Mouse (Mus musculus) thymus, postnatal 14 days (tissue): Measurements from ENCODE around the gene Golim4.
A peak's percentile ranks its signal among the peaks of the same experiment; 100 is the strongest.
"Not testable (repeated sequence)": the region's sequence is repeated elsewhere in the genome, so short reads cannot be mapped to it uniquely, and the experiment has no call there.

Experiments
- DNase-seq: peaks from one replicate; pipeline ENCODE4 v3.0.0; 2021

Golim4 gene

GRCm38 (mm10) chr3:75956551-75957302, at the start of gene Golim4:
Gene Golim4 (minus strand): TSS chr3:75956949.
- DNase-seq, result peak; percentile 86

- DNase-seq, result no peak
These were observed 48.9 kb upstream of the Golim4 start for GRCm38 (mm10) chr3:76005621-76006020.

DNA sequence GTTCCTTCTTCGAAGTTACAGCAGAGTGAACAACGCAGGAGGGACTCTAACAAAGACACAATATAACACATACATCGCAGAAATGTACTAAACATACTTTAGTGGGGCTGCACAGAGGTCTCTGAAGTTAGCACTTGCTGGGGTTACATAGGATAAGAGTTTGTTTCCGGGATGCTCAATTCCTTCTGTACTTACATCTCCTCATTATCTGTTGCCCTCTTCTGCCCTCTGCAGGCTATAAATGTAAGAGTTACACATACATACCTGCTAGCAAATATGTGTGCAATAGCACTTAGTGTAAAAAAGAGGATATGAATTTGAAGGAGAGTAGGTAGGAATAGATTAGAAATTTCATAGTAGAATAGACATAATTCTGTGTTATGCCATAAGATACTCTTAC, 44.4 kb upstream of the Golim4 start:
- peak; percentile 52 for DNase-seq

DNA sequence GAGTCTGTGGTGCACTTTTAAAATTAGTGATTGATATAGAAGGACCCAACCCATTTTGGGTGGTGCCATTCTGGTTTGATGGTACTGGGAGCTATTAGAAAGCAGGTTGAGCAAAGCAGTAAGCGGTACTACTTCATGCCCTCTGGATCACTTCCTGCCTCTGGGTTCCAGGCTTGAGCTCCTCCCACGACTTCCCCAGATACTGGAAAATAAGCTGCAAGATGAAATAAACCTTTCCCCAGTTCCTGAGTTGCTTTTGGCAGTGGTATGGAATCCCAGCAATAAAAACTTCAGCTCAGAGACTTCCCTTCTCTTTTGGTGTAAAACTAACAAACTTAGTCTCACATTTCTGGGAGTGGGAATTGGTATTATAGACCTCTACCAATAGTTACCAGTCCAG, 43.7 kb upstream of the Golim4 start:
- DNase-seq, result no peak

DNA sequence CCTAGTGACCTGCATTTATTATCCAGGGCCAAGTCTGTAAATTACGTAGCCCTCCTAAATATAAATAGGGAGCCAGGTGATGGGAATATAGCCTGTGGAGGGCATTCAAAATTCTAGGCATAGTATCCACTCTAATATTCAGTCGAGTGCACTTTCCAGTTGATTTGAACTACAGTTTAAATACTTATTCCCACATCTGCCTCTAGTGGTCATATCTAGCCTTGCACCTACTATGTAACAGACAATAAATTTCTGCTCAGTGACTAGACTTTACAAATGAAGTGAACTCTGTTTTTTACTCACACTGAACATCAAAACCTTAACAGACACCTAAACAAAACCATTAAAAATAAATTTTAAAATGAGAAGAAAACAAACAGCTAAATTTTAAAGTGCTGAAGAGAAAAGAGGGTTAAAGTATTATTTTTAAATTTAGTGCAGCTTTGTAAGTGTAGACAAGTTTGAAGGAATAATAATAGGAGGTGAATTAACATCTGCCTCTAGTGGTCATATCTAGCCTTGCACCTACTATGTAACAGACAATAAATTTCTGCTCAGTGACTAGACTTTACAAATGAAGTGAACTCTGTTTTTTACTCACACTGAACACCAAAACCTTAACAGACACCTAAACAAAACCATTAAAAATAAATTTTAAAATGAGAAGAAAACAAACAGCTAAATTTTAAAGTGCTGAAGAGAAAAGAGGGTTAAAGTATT, 24.4 kb upstream of the Golim4 start:
- peak; percentile 14 for DNase-seq

- not testable (repeated sequence) for DNase-seq
These were observed 6.3 kb upstream of the Golim4 start for GRCm38 (mm10) chr3:75962784-75963772.

GRCm38 (mm10) chr3:75955661-75956491, 873 bp downstream of the Golim4 start:
- peak; percentile 37 for DNase-seq

DNA sequence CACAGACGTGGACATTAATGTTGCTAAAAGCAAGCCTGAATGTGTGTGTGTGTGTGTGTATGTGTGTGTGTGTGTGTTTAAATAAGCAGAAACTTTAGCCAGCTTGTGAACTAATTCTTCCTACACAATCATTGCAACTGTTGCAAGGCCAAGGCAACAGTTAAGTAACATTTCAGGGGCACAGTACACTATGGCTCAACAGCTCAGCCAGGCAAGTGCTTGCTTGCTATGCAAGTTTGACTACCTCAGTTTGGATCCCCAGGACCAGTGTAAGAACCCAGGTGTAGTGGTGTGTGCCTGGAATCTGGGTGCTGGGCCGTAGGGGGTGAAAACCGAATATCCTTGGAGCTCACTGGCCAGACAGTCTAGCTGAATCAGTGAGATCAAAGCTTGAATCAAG, 2.6 kb downstream of the Golim4 start:
- DNase-seq, result no peak

DNA sequence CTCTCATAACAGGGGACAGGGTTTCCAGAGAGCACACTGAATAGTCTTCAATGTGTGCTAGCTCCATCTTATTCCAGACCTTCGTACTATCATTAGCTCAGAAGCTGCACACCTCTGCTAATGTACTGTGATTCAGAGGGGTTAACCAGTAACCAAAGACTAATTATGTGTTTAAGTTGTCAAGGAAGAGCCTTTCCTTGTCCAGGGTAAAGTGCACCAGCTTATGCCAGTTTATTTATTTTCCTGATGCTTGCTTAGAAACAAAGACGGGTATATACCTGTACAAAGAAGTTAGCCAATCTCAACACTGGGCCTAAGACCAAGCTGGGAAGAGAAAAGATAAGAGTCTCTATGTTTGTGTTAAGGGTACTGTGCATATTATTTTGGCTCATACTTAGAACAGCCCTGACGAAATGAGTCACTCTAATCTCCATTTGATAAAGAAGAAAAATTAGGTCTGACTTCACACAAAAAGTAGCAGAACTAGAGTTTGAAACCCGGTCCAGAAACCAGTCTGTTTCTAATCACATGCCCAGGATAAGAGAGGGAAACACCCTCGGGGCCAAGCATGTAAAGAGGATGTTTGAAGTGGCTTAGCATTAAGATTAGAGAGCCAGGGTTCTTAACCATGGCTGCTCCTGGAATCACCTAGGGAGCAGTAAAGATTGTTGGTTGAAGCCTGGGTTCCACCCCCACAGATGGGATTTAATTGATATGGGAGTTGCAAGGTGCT, 4.3 kb downstream of the Golim4 start:
- no peak for DNase-seq

DNA sequence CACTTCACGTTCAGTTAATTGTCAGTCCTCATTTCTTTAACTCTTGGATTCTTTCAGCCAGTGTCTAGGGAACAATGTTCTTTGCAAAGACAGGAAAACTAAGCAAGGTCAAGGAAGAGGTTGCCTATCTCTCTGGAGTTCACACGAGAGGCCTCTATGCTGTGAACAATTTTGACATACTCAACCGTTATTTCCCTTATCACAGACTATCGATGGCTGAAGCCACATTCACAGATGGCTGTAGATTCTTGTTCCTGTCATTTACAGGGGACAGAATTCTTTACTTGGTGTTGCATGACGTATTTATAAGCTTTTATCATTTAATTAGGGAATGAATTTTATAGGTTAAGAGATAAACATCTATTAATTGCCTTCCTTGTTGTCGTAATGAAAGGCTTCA, 5.9 kb downstream of the Golim4 start:
- no peak for DNase-seq

- DNase-seq, result no peak
These were observed 7.4 kb downstream of the Golim4 start for GRCm38 (mm10) chr3:75949358-75949757.

DNA sequence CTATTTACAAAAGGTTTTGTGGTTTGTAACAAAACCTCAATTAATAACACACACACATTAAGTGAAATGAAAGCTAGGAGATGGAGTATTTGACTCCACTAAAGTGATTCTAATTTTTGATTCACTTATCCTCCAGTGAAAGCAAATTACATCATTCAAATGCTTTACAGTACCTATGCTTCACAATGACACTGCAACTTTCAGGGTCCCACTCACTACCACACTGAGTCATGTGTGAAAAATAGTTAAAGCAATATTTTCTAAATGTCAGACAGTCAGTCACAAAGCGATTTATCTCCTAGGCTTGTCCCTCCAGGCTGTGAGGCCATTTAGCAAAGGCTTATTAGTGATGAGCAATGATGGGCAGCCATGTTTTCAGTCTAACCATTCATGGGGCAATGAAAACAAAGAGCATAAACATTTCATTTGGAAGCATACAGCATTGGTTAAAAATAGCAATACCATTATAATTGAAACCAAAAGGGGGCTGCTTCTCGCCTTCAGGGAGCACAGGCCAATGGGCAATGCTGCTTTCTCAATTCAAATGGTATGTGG, 8.1 kb downstream of the Golim4 start:
- no peak for DNase-seq

- DNase-seq, result no peak
These were observed 8.7 kb downstream of the Golim4 start for GRCm38 (mm10) chr3:75948003-75948402.

DNA sequence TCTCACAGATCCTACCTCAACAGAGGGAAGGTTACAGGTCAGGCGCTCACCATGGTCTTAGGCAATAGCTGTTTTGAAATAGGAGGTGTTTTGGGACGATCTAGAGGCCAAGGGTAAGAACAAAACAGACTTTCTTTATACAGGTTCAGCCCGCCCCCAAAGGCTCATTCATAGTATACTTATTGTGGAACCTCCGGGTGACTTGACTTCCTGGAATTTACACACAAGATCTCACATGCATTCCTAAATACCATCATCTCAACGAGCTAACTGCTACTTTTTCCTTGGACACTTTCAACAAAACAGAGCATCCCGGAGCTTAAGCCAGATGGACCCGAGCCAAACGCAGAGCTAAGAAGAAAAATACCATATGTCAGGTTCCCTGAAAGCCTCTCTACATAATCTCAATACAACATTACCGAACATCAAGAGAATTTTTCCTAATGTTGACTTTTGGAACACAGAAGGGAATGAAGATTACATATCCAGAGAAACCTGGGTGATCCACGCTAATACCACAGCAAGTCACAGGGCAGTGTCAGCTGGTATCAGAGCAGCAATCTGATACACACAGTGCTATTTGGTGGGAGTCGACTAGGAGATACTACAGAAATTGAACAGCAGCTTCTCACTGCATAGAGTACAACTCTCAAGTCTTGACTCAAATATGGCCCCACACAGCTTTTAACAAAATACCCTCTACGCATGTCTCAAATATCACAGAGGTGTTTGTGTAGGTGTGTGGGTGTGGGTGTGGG, 14.3 kb downstream of the Golim4 start:
- no peak for DNase-seq

- no peak for DNase-seq
These were observed 14.9 kb downstream of the Golim4 start for GRCm38 (mm10) chr3:75941864-75942263.

DNA sequence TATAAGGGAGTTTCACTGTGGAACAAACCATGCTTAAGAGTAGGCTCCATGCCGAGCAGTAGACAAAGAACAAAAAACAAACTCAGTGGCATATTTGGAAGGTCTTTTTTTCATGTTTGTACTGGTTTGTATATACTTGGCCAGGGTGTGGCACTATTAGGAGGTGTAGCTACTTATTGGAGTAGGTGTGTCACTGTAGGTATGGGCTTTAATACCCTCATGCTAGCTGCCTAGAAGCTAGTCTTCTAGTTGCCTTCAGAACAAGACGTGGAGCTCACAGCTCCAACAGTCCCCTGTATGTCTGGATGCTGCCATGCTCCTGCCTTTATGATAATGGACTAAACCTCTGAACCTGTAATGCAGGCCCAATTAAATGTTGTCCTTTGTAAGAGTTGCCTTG, 20.6 kb downstream of the Golim4 start:
- no peak for DNase-seq

DNA sequence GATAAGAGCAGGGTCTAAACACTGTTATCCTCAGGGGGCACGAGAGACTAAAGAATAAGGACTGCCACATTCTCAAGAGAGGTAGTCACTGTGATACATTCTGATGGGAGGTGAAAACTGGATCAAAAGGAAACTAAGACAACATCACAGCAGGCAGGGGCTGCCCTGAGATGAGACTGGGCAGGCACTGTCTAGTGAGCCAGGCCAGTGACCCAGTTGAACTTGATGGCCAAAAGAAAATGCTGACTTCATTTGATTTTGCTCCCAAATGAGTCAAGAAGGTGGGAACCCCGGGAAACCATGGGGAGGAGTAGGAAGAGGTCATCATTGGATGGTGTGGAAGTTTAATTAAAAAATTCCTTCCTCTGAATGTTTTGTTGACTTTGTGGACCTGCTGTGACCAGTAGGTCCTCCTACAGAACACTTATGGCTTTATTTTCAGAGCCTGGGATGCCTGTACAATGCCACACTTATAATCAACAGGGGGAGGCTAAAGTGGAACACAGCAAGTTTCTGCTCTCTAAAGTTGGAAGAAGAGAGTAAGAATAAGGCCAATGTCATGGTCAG, 26.0 kb downstream of the Golim4 start:
- DNase-seq, result no peak

- DNase-seq, result no peak
These were observed 26.7 kb downstream of the Golim4 start for GRCm38 (mm10) chr3:75929926-75930548.

- DNase-seq, result no peak
These were observed 30.4 kb downstream of the Golim4 start for GRCm38 (mm10) chr3:75926327-75926726.

DNA sequence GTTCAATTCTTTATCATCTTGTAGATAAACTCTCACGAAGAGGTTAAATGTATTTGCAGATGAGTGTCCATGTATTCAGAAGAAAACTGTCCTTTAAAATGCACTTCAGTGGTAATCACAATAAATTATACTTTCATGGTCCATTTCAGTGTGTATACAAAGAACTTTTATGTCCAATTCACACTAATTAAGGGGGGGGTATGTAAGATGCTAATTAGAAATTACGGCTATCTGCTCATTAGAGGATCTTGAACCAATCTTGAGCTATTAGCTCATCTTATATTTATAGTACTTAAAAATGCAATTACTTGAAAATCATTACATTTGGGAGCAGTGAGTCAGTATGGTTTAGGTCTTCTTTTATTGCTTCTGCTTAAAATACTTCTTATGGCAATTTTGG, 31.6 kb downstream of the Golim4 start:
- no peak for DNase-seq
